Comparison of ENCODE assay signal across 21 mouse cellular contexts in the genomic region with DNA sequence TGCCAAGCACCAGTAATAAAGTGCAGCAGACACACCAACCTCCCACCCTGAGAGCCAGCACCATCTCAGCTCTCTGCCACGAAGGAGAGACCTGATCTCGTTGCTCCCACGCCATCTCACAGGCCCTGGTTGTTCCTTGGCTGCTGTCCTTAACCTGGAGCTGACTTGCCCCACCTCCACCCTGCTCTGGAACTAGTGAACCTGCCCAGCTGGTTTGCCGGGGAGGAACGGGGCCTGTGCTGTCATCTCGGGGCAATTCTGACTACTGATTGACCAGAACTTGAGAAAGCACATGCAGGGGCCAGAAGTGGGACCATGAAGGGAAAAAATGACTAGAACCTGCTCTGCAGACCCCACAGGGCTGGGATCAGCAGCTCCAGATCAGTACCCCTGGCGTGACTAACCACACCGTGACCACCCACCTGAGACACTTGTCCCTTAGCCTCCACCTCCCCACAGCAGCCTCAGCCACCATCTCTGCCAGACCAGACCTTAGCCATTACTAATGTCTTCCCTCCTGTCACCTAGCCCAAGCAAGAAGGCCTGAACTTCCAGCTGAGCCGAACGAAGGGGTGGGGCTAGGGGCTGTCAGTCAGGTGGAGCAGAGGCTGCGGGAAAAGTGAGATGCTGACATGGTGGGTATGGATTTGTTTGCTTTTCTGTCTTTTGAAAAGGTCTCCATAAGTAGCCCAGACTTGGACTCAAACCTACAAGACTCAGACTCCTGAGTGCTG. TPM values are rescaled to one million over a fixed set of nuclear protein-coding genes. Genes with fewer than 3 reads are reported as not detected.
DNase-seq lines count a peak whose midpoint lies in the region; ATAC-seq and TF ChIP-seq lines count a peak whose summit lies in the region.
"Had no signal": no experiment of that assay in that cellular context is flagged by ENCODE, and none has a peak within 500 bp of the region (broad histone marks: within the 10 kb centered on the region; RNA-seq: fewer than 3 reads in every experiment).

No protein-coding gene starts in this region.

- TF ChIP-seq POLR2A in small intestine, adult 2 months (IDR thresholded peaks at IDR 0.05; ENCODE audit: low read depth, low read length): no peak

- H3K36me3 ChIP-seq in embryonic facial prominence, embryonic 14.5 days (ENCODE audit: control insufficient read depth, insufficient read depth, low read length): 0 out of 2 replicates have a peak, but pooled peaks cover 3% of the 10 kb centered on the region
- H3K36me3 ChIP-seq in embryonic facial prominence, embryonic 10.5 days (replicated peaks): peaks cover 16% of the 10 kb centered on the region
- no peaks in the 10 kb centered on the region for H3K36me3 ChIP-seq in intestine, embryonic 15.5 days
- H3K36me3 ChIP-seq in kidney, postnatal 0 days (ENCODE audit: insufficient read depth, low read length): no peaks in the 10 kb centered on the region
- H3K36me3 ChIP-seq in small intestine, adult 2 months (ENCODE audit: control insufficient read depth, insufficient read depth, low read length): no peaks in the 10 kb centered on the region
- H3K36me3 ChIP-seq in forebrain, postnatal 0 days (ENCODE audit: insufficient read depth): no peaks in the 10 kb centered on the region; the same call in 1 of the 2 replicates
- no peaks in the 10 kb centered on the region for H3K36me3 ChIP-seq in heart, embryonic 12.5 days

- ATAC-seq in embryonic facial prominence, embryonic 14.5 days (ENCODE audit: low read depth): no peak
- ATAC-seq in intestine, embryonic 15.5 days: peak; percentile 75
- ATAC-seq in kidney, postnatal 0 days (replicated peaks; ENCODE audit: low FRiP score, low read depth): peak; percentile 58
- no peak for ATAC-seq in forebrain, postnatal 0 days
- ATAC-seq in heart, embryonic 12.5 days (ENCODE audit: insufficient number of reproducible peaks, low FRiP score): no peak
- ATAC-seq: forebrain, embryonic 16.5 days; hindbrain, embryonic 16.5 days; liver, postnatal 0 days; midbrain, embryonic 16.5 days; Patski had no signal

- H3K9me3 ChIP-seq in embryonic facial prominence, embryonic 14.5 days (ENCODE audit: control insufficient read depth, low read length): no peaks in the 10 kb centered on the region
- H3K9me3 ChIP-seq in embryonic facial prominence, embryonic 10.5 days: no peaks in the 10 kb centered on the region
- H3K9me3 ChIP-seq in intestine, embryonic 15.5 days: no peaks in the 10 kb centered on the region
- H3K9me3 ChIP-seq in kidney, postnatal 0 days (replicated peaks; ENCODE audit: low read length): no peaks in the 10 kb centered on the region
- no peaks in the 10 kb centered on the region for H3K9me3 ChIP-seq in forebrain, postnatal 0 days (ENCODE audit: low read length)
- H3K9me3 ChIP-seq in heart, embryonic 12.5 days (replicated peaks): no peaks in the 10 kb centered on the region

- 57% methylated on average over 11 of the region's 11 CpGs for WGBS in embryonic facial prominence, embryonic 14.5 days
- WGBS in embryonic facial prominence, embryonic 10.5 days: 71% methylated on average over 11 of the region's 11 CpGs
- WGBS in intestine, embryonic 15.5 days: 49% methylated on average over 11 of the region's 11 CpGs
- WGBS in kidney, postnatal 0 days: 37% methylated on average over 11 of the region's 11 CpGs
- WGBS in small intestine, adult 2 months: 37% methylated on average over 11 of the region's 11 CpGs
- 70% methylated on average over 11 of the region's 11 CpGs for WGBS in forebrain, postnatal 0 days
- 62% methylated on average over 11 of the region's 11 CpGs for WGBS in heart, embryonic 12.5 days

- H3K27me3 ChIP-seq in embryonic facial prominence, embryonic 14.5 days (replicated peaks; ENCODE audit: control insufficient read depth, insufficient read depth, low read length): no peaks in the 10 kb centered on the region
- no peaks in the 10 kb centered on the region for H3K27me3 ChIP-seq in embryonic facial prominence, embryonic 10.5 days (replicated peaks; ENCODE audit: low read depth, poor library complexity, severe bottlenecking)
- H3K27me3 ChIP-seq in intestine, embryonic 15.5 days (replicated peaks): no peaks in the 10 kb centered on the region
- no peaks in the 10 kb centered on the region for H3K27me3 ChIP-seq in kidney, postnatal 0 days (ENCODE audit: insufficient read depth, low read length)
- H3K27me3 ChIP-seq in small intestine, adult 2 months (ENCODE audit: control insufficient read depth, insufficient read depth, low read length): no peaks in the 10 kb centered on the region
- no peaks in the 10 kb centered on the region for H3K27me3 ChIP-seq in forebrain, postnatal 0 days (ENCODE audit: insufficient read depth, low read length)
- H3K27me3 ChIP-seq in heart, embryonic 12.5 days (replicated peaks): no peaks in the 10 kb centered on the region; the same call in 1 of the 2 replicates
- H3K27me3 ChIP-seq: Patski had no signal

- DNase-seq in embryonic facial prominence, embryonic 14.5 days (ENCODE audit: low spot score): peak; percentile 20
- DNase-seq in embryonic facial prominence, embryonic 10.5 days (ENCODE audit: low spot score): no peak
- peak; percentile 29 for DNase-seq in kidney, postnatal 0 days (ENCODE audit: low spot score)
- no peak for DNase-seq in adrenal gland, postnatal 14 days
- DNase-seq in forebrain, postnatal 0 days: no peak
- DNase-seq: adrenal gland, adult 8-10 months; cerebellum, postnatal 36 days; gastrocnemius, postnatal 25 days; liver, postnatal 0 days; right cerebral cortex, adult 18-20 months had no signal

- H3K4me2 ChIP-seq in embryonic facial prominence, embryonic 14.5 days (ENCODE audit: low read depth, low read length): no peak overlapping the region
- H3K4me2 ChIP-seq in intestine, embryonic 15.5 days (replicated peaks): peak overlapping the region; percentile 12; the same call in 1 of the 2 replicates
- H3K4me2 ChIP-seq in kidney, postnatal 0 days (ENCODE audit: low read length): no peak overlapping the region
- H3K4me2 ChIP-seq in forebrain, postnatal 0 days (ENCODE audit: low read depth): no peak overlapping the region
- no peak overlapping the region for H3K4me2 ChIP-seq in heart, embryonic 12.5 days

- no peak overlapping the region for H3K4me3 ChIP-seq in embryonic facial prominence, embryonic 14.5 days (ENCODE audit: low read depth, low read length)
- no peak overlapping the region for H3K4me3 ChIP-seq in embryonic facial prominence, embryonic 10.5 days
- H3K4me3 ChIP-seq in intestine, embryonic 15.5 days (replicated peaks): no peak overlapping the region
- H3K4me3 ChIP-seq in kidney, postnatal 0 days (replicated peaks; ENCODE audit: low read depth, low read length): no peak overlapping the region
- H3K4me3 ChIP-seq in small intestine, adult 2 months (ENCODE audit: low read depth, low read length): no peak overlapping the region
- H3K4me3 ChIP-seq in forebrain, postnatal 0 days (ENCODE audit: low read depth, low read length): no peak overlapping the region
- no peak overlapping the region for H3K4me3 ChIP-seq in heart, embryonic 12.5 days

- no peaks in the 10 kb centered on the region for H3K4me1 ChIP-seq in embryonic facial prominence, embryonic 14.5 days (ENCODE audit: control insufficient read depth, insufficient read depth, low read length)
- no peaks in the 10 kb centered on the region for H3K4me1 ChIP-seq in embryonic facial prominence, embryonic 10.5 days
- H3K4me1 ChIP-seq in intestine, embryonic 15.5 days (replicated peaks): 0 out of 2 replicates have a peak, but pooled peaks cover 9% of the 10 kb centered on the region
- no peaks in the 10 kb centered on the region for H3K4me1 ChIP-seq in kidney, postnatal 0 days (replicated peaks; ENCODE audit: insufficient read depth, low read length)
- peaks cover 39% of the 10 kb centered on the region for H3K4me1 ChIP-seq in small intestine, adult 2 months (ENCODE audit: control insufficient read depth, insufficient read depth, insufficient read length, low read length)
- no peaks in the 10 kb centered on the region for H3K4me1 ChIP-seq in forebrain, postnatal 0 days (ENCODE audit: insufficient read depth)
- H3K4me1 ChIP-seq in heart, embryonic 12.5 days (replicated peaks): no peaks in the 10 kb centered on the region; the same call in 1 of the 2 replicates

- no peak for TF ChIP-seq CTCF in kidney, postnatal 0 days (IDR thresholded peaks at IDR 0.05; ENCODE audit: low read depth)
- no peak for TF ChIP-seq CTCF in small intestine, adult 2 months (IDR thresholded peaks at IDR 0.05; ENCODE audit: extremely low read depth, insufficient read length, insufficient replicate concordance, low read depth, low read length)
- no peak for TF ChIP-seq CTCF in forebrain, postnatal 0 days (IDR thresholded peaks at IDR 0.05; ENCODE audit: low read depth)

- no peak overlapping the region for H3K27ac ChIP-seq in embryonic facial prominence, embryonic 14.5 days (replicated peaks; ENCODE audit: low read depth, low read length)
- H3K27ac ChIP-seq in embryonic facial prominence, embryonic 10.5 days (replicated peaks): no peak overlapping the region
- peak overlapping the region; percentile 87 for H3K27ac ChIP-seq in intestine, embryonic 15.5 days
- peak overlapping the region; percentile 77 for H3K27ac ChIP-seq in kidney, postnatal 0 days
- H3K27ac ChIP-seq in small intestine, adult 2 months (ENCODE audit: insufficient read depth, low read depth, low read length): peak overlapping the region; percentile 11; the same call in 1 of the 2 replicates
- H3K27ac ChIP-seq in forebrain, postnatal 0 days (ENCODE audit: low read depth, low read length): no peak overlapping the region
- no peak overlapping the region for H3K27ac ChIP-seq in heart, embryonic 12.5 days (ENCODE audit: poor library complexity, severe bottlenecking)

- no peak overlapping the region for H3K9ac ChIP-seq in embryonic facial prominence, embryonic 14.5 days (ENCODE audit: low read depth, low read length)
- no peak overlapping the region for H3K9ac ChIP-seq in intestine, embryonic 15.5 days
- H3K9ac ChIP-seq in kidney, postnatal 0 days (ENCODE audit: low read depth, low read length): 0 out of 2 replicates have a peak overlapping the region, but pooled peaks have one; percentile 18
- H3K9ac ChIP-seq in forebrain, postnatal 0 days: no peak overlapping the region
- H3K9ac ChIP-seq in heart, embryonic 12.5 days: no peak overlapping the region
- H3K9ac ChIP-seq: liver, postnatal 0 days had no signal

RNA-seq across cellular contexts. Expression of a gene that starts 9.0 kb away (rescaled TPM):
- polyA plus RNA-seq in embryonic facial prominence, embryonic 14.5 days (2014; fragmentation: Nextera tagmentation; extraction: Ambion mirVana): 1.0 TPM in 1 of 2 replicates, not detected in the other
- not detected in 2 replicates for polyA plus RNA-seq in embryonic facial prominence, embryonic 10.5 days (2016; fragmentation: Nextera tagmentation; extraction: Ambion mirVana)
- 0.33 and 0.95 TPM in 2 replicates for polyA plus RNA-seq in intestine, embryonic 15.5 days (2015; fragmentation: Nextera tagmentation; extraction: Ambion mirVana)
- 0.41 TPM in 1 of 2 replicates, not detected in the other for polyA plus RNA-seq in kidney, postnatal 0 days (2015; fragmentation: Nextera tagmentation; extraction: Ambion mirVana)
- polyA plus RNA-seq in small intestine, adult 2 months (2012; rRNA removed): not detected in 2 replicates
- total RNA-seq in adrenal gland, postnatal 14 days (2021): not detected in 2 replicates
- not detected in 2 replicates for total RNA-seq in forebrain, postnatal 0 days (2014; rRNA removed)
- polyA plus RNA-seq in forebrain, postnatal 0 days (2015; fragmentation: Nextera tagmentation; extraction: Ambion mirVana): not detected in 2 replicates
- polyA plus RNA-seq in heart, embryonic 12.5 days (2016; fragmentation: Nextera tagmentation; extraction: Ambion mirVana): 0.44 TPM in 1 of 2 replicates, not detected in the other
- total RNA-seq: adrenal gland, adult 8-10 months; gastrocnemius, postnatal 25 days; layer of hippocampus, postnatal 14 days had no signal
- polyA plus RNA-seq: hindbrain, embryonic 16.5 days; limb, embryonic 11.5 days; liver, postnatal 0 days; midbrain, embryonic 16.5 days; neural tube, embryonic 14.5 days had no signal

RNA-seq across cellular contexts. Expression of a gene that starts 16.7 kb away (rescaled TPM):
- polyA plus RNA-seq in embryonic facial prominence, embryonic 14.5 days (2014; fragmentation: Nextera tagmentation; extraction: Ambion mirVana): not detected in 2 replicates
- polyA plus RNA-seq in embryonic facial prominence, embryonic 10.5 days (2016; fragmentation: Nextera tagmentation; extraction: Ambion mirVana): not detected in 2 replicates
- polyA plus RNA-seq in intestine, embryonic 15.5 days (2015; fragmentation: Nextera tagmentation; extraction: Ambion mirVana): 0.43 and 1.3 TPM in 2 replicates
- polyA plus RNA-seq in kidney, postnatal 0 days (2015; fragmentation: Nextera tagmentation; extraction: Ambion mirVana): 3.8 and 4.5 TPM in 2 replicates
- polyA plus RNA-seq in small intestine, adult 2 months (2012; rRNA removed): 0.81 and 4.0 TPM in 2 replicates
- total RNA-seq in adrenal gland, postnatal 14 days (2021): not detected in 2 replicates
- 0.86 and 1.5 TPM in 2 replicates for total RNA-seq in forebrain, postnatal 0 days (2014; rRNA removed)
- polyA plus RNA-seq in forebrain, postnatal 0 days (2015; fragmentation: Nextera tagmentation; extraction: Ambion mirVana): 0.18 TPM in 1 of 2 replicates, not detected in the other
- not detected in 2 replicates for polyA plus RNA-seq in heart, embryonic 12.5 days (2016; fragmentation: Nextera tagmentation; extraction: Ambion mirVana)
- total RNA-seq: gastrocnemius, postnatal 25 days had no signal
- polyA plus RNA-seq: forebrain, embryonic 16.5 days; heart, embryonic 16.5 days; limb, embryonic 11.5 days had no signal

RNA-seq across cellular contexts. Expression of a gene that starts 19.1 kb away (rescaled TPM):
- 26.3 and 29.4 TPM in 2 replicates for polyA plus RNA-seq in embryonic facial prominence, embryonic 14.5 days (2014; fragmentation: Nextera tagmentation; extraction: Ambion mirVana)
- 45.0 and 50.5 TPM in 2 replicates for polyA plus RNA-seq in embryonic facial prominence, embryonic 10.5 days (2016; fragmentation: Nextera tagmentation; extraction: Ambion mirVana)
- polyA plus RNA-seq in intestine, embryonic 15.5 days (2015; fragmentation: Nextera tagmentation; extraction: Ambion mirVana): 45.7 and 56.6 TPM in 2 replicates
- 29.3 and 31.1 TPM in 2 replicates for polyA plus RNA-seq in kidney, postnatal 0 days (2015; fragmentation: Nextera tagmentation; extraction: Ambion mirVana)
- 83.4 and 95.1 TPM in 2 replicates for polyA plus RNA-seq in small intestine, adult 2 months (2012; rRNA removed)
- total RNA-seq in adrenal gland, postnatal 14 days (2021): 19.0 and 23.2 TPM in 2 replicates
- total RNA-seq in forebrain, postnatal 0 days (2014; rRNA removed): 34.5 and 39.7 TPM in 2 replicates
- 31.2 and 36.7 TPM in 2 replicates for polyA plus RNA-seq in forebrain, postnatal 0 days (2015; fragmentation: Nextera tagmentation; extraction: Ambion mirVana)
- polyA plus RNA-seq in heart, embryonic 12.5 days (2016; fragmentation: Nextera tagmentation; extraction: Ambion mirVana): 21.8 and 23.8 TPM in 2 replicates

RNA-seq across cellular contexts. Expression of a gene that starts 20.2 kb away (rescaled TPM):
- 20.4 and 24.4 TPM in 2 replicates for polyA plus RNA-seq in embryonic facial prominence, embryonic 14.5 days (2014; fragmentation: Nextera tagmentation; extraction: Ambion mirVana)
- polyA plus RNA-seq in embryonic facial prominence, embryonic 10.5 days (2016; fragmentation: Nextera tagmentation; extraction: Ambion mirVana): 60.7 and 65.1 TPM in 2 replicates
- 30.5 and 40.5 TPM in 2 replicates for polyA plus RNA-seq in intestine, embryonic 15.5 days (2015; fragmentation: Nextera tagmentation; extraction: Ambion mirVana)
- 24.1 and 25.9 TPM in 2 replicates for polyA plus RNA-seq in kidney, postnatal 0 days (2015; fragmentation: Nextera tagmentation; extraction: Ambion mirVana)
- polyA plus RNA-seq in small intestine, adult 2 months (2012; rRNA removed): 20.1 and 29.8 TPM in 2 replicates
- total RNA-seq in adrenal gland, postnatal 14 days (2021): 33.6 and 39.4 TPM in 2 replicates
- total RNA-seq in forebrain, postnatal 0 days (2014; rRNA removed): 52.3 and 68.7 TPM in 2 replicates
- polyA plus RNA-seq in forebrain, postnatal 0 days (2015; fragmentation: Nextera tagmentation; extraction: Ambion mirVana): 22.4 and 27.3 TPM in 2 replicates
- polyA plus RNA-seq in heart, embryonic 12.5 days (2016; fragmentation: Nextera tagmentation; extraction: Ambion mirVana): 25.8 and 26.6 TPM in 2 replicates

RNA-seq across cellular contexts. Expression of a gene that starts 34.3 kb away (rescaled TPM):
- 15.0 and 15.7 TPM in 2 replicates for polyA plus RNA-seq in embryonic facial prominence, embryonic 14.5 days (2014; fragmentation: Nextera tagmentation; extraction: Ambion mirVana)
- polyA plus RNA-seq in embryonic facial prominence, embryonic 10.5 days (2016; fragmentation: Nextera tagmentation; extraction: Ambion mirVana): 10.1 and 11.2 TPM in 2 replicates
- 31.8 and 35.2 TPM in 2 replicates for polyA plus RNA-seq in intestine, embryonic 15.5 days (2015; fragmentation: Nextera tagmentation; extraction: Ambion mirVana)
- 15.0 and 15.5 TPM in 2 replicates for polyA plus RNA-seq in kidney, postnatal 0 days (2015; fragmentation: Nextera tagmentation; extraction: Ambion mirVana)
- polyA plus RNA-seq in small intestine, adult 2 months (2012; rRNA removed): 225 and 822 TPM in 2 replicates
- total RNA-seq in adrenal gland, postnatal 14 days (2021): 30.5 and 32.5 TPM in 2 replicates
- 74.9 and 82.9 TPM in 2 replicates for total RNA-seq in forebrain, postnatal 0 days (2014; rRNA removed)
- polyA plus RNA-seq in forebrain, postnatal 0 days (2015; fragmentation: Nextera tagmentation; extraction: Ambion mirVana): 32.3 and 40.3 TPM in 2 replicates
- 10.9 and 11.0 TPM in 2 replicates for polyA plus RNA-seq in heart, embryonic 12.5 days (2016; fragmentation: Nextera tagmentation; extraction: Ambion mirVana)

Comparison
In these comparisons a context has a peak if more than half of its experiments do, and no peak if none do; other contexts are left out.
1. DNase-seq: peak in embryonic facial prominence, embryonic 14.5 days (single experiment) and kidney, postnatal 0 days (single experiment); none in embryonic facial prominence, embryonic 10.5 days (single experiment), adrenal gland, postnatal 14 days (single experiment) and forebrain, postnatal 0 days (single experiment).
2. ATAC-seq: peak in intestine, embryonic 15.5 days (single experiment) and kidney, postnatal 0 days (single experiment); none in embryonic facial prominence, embryonic 14.5 days (single experiment), forebrain, postnatal 0 days (single experiment) and heart, embryonic 12.5 days (single experiment).
3. H3K27ac ChIP-seq: peak in intestine, embryonic 15.5 days (single experiment), kidney, postnatal 0 days (single experiment) and small intestine, adult 2 months (single experiment); none in embryonic facial prominence, embryonic 14.5 days (single experiment), embryonic facial prominence, embryonic 10.5 days (single experiment), forebrain, postnatal 0 days (single experiment) and heart, embryonic 12.5 days (single experiment).